Mouse (Mus musculus): ENCODE data around the gene Sufu. TPM values are rescaled to one million over a fixed set of nuclear protein-coding genes. Genes with fewer than 3 reads are reported as not detected.
A peak's percentile ranks its signal among the peaks of the same experiment; 100 is the strongest.

The Sufu gene
- polyA plus RNA-seq, 1 experiment = 15.0 TPM

DNA sequence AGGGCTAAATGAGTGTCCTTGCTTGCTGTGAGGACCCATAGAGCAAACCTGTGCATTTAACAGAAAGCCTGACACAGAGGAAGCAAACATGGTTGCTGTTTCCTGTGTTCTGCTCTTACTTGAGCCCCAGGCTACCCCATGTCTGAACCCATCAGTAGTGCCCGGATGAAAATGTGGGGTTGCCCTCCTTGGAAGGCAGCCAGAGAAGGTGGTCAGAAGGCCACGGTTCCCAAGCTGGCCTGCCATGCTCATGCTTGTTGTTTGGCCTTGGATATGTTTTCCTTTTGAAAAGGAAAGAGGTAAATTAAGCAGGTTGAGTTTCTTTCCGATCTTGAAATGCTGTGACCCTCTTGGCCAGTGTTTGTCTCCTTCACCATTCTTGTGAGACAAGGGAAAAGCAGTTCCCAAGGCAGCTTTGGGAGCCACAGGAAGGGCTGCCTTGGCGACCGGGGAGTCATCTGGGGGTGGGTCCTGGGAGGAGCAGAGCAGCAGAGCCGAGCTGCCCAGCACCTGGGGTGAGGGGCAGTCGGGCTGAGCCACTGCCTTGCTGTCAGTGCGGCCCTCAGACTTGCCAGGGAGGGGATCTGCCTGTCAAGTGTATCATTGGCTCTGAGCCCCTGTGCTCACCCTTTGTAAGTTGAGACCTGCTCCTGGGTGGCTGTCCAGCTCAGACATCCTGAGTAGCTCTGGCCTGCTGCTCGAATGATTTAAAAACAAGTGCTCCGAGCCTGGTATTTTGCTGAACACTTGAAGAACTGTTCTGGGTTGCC lies 74.8 kb downstream of the Sufu start:
- TF ChIP-seq CTCF (IDR thresholded peaks at IDR 0.05; ENCODE audit: borderline replicate concordance, insufficient read depth, low read depth, low read length) (no peak), POLR2A (IDR thresholded peaks at IDR 0.05; ENCODE audit: borderline replicate concordance, insufficient read depth, low read length) (no peak)
- WGBS = 36% methylated on average over 10 of the region's 10 CpGs
- Histone ChIP-seq H3K27me3 (ENCODE audit: control insufficient read depth, insufficient read depth, low read length) (no peaks in the 10 kb centered on the region), H3K4me1 (ENCODE audit: control insufficient read depth, insufficient read depth, low read length) (no peaks in the 10 kb centered on the region), H3K4me3 (replicated peaks; ENCODE audit: insufficient read depth, low read depth, low read length) (no peak overlapping the region), H3K27ac (ENCODE audit: insufficient read depth, low read length) (no peak overlapping the region)
- peak in 1 of 2 experiments; percentile 49 for DNase-seq

DNA sequence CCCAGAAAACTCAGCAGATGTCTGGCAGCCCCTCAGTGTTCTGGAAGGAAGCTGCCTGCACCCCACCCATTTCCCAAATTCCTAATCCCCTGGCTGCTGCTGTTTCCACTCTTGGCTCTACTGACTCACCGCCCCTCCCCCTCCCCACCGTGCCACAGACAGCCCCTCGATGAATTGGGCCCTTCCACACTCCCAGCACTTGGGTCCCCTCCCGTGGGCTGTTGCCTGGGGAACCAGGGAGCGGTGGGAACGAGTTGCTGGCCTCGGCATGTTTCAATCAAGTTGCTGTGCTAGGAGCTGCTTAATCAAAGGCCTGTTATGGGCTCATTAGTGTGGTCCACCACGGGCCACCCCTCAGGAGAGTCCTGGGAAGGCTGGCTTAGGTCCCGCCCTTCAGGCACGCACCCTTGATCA lies 80.7 kb downstream of the Sufu start:
- DNase-seq = no peak
- H3K27ac ChIP-seq (ENCODE audit: insufficient read depth, low read length) = no peak overlapping the region
- H3K4me1 ChIP-seq (ENCODE audit: control insufficient read depth, insufficient read depth, low read length) = peaks cover 4% of the 10 kb centered on the region
- H3K4me3 ChIP-seq (replicated peaks; ENCODE audit: insufficient read depth, low read depth, low read length) = no peak overlapping the region
- 44% methylated on average over 10 of the region's 10 CpGs for WGBS
- no peaks in the 10 kb centered on the region for H3K27me3 ChIP-seq (ENCODE audit: control insufficient read depth, insufficient read depth, low read length)
- TF ChIP-seq CTCF (IDR thresholded peaks at IDR 0.05; ENCODE audit: borderline replicate concordance, insufficient read depth, low read depth, low read length) = no peak
- TF ChIP-seq POLR2A (IDR thresholded peaks at IDR 0.05; ENCODE audit: borderline replicate concordance, insufficient read depth, low read length) = no peak

- no peak for DNase-seq
- peaks cover 12% of the 10 kb centered on the region for H3K4me1 ChIP-seq (ENCODE audit: control insufficient read depth, insufficient read depth, low read length)
- no peak overlapping the region for H3K4me3 ChIP-seq (replicated peaks; ENCODE audit: insufficient read depth, low read depth, low read length)
- H3K27ac ChIP-seq (ENCODE audit: insufficient read depth, low read length) = no peak overlapping the region; the same call in 1 of the 2 replicates
- H3K27me3 ChIP-seq (ENCODE audit: control insufficient read depth, insufficient read depth, low read length) = no peaks in the 10 kb centered on the region
- TF ChIP-seq CTCF (IDR thresholded peaks at IDR 0.05; ENCODE audit: borderline replicate concordance, insufficient read depth, low read depth, low read length) = no peak
- TF ChIP-seq POLR2A (IDR thresholded peaks at IDR 0.05; ENCODE audit: borderline replicate concordance, insufficient read depth, low read length) = no peak
- 48% methylated on average over 4 of the region's 4 CpGs for WGBS
These were observed 81.5 kb downstream of the Sufu start for GRCm38 (mm10) chr19:46478242-46478641.

DNA sequence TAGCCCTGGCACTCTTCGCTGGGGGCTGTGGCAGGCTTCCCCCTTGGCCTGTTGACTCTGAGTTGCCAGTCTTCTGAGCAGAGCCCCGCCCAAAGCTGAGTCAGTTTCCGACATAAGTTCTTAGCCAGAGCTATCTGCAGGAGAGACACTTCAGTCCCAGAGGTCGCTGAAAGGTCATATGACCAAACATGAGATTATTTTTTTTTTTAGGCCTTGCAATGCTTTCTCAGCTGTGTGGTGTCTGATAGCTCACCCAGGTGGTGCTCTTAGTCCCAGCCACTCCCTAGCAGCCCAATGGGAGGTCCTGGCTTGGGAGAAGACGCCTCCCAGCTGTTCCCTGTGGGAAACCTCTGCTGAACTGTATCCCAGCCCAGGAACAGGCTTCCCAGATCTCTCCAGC lies 82.1 kb downstream of the Sufu start:
- no peak overlapping the region for H3K4me3 ChIP-seq (replicated peaks; ENCODE audit: insufficient read depth, low read depth, low read length)
- no peaks in the 10 kb centered on the region for H3K27me3 ChIP-seq (ENCODE audit: control insufficient read depth, insufficient read depth, low read length)
- no peak overlapping the region; the same call in 1 of the 2 replicates for H3K27ac ChIP-seq (ENCODE audit: insufficient read depth, low read length)
- H3K4me1 ChIP-seq (ENCODE audit: control insufficient read depth, insufficient read depth, low read length) = peaks cover 17% of the 10 kb centered on the region
- TF ChIP-seq POLR2A (IDR thresholded peaks at IDR 0.05; ENCODE audit: borderline replicate concordance, insufficient read depth, low read length) = no peak
- no peak for TF ChIP-seq CTCF (IDR thresholded peaks at IDR 0.05; ENCODE audit: borderline replicate concordance, insufficient read depth, low read depth, low read length)
- DNase-seq = no peak
- WGBS = 78% methylated on average over 5 of the region's 5 CpGs

DNA sequence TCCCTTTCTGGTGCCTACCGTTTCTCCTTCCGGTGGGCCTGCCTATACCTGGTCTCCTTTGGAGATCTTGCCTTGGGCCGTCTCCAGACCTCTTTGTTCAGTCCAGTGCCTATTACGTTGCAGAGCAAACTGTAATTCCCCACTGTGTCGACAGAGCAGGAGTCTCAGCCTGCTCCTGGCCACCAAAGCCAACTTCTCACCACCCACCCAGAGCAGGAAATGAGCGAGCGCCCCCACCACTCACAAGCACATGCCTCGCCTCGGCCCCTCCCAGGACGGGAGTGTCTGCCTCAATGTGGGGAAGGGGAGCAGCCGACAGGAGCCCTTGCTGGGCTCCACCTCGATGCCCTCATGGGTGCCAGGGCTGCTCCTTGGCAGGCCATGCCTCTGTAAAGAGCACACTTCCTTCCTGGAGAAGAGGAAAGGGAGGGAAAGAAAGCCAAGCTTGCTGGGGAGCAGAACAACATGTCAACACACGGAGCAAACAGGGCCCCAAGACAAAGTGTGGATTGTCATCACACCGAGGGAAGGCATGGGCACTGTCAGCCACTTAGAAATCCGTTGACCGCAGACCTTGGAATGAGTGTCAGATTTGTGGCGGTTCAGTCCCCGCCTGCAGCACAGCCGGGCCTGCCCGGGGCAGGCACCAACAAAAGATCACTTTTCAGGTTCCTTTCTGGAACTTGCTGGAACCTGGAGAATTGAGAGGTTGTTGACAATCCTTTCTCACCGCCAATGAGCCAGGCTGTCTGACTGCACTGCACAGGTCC lies 82.8 kb downstream of the Sufu start:
- H3K27me3 ChIP-seq (ENCODE audit: control insufficient read depth, insufficient read depth, low read length) = no peaks in the 10 kb centered on the region
- no peak overlapping the region for H3K4me3 ChIP-seq (replicated peaks; ENCODE audit: insufficient read depth, low read depth, low read length)
- no peak for TF ChIP-seq CTCF (IDR thresholded peaks at IDR 0.05; ENCODE audit: borderline replicate concordance, insufficient read depth, low read depth, low read length)
- TF ChIP-seq POLR2A (IDR thresholded peaks at IDR 0.05; ENCODE audit: borderline replicate concordance, insufficient read depth, low read length) = no peak
- no peak for DNase-seq
- 59% methylated on average over 21 of the region's 21 CpGs for WGBS
- peaks cover 23% of the 10 kb centered on the region for H3K4me1 ChIP-seq (ENCODE audit: control insufficient read depth, insufficient read depth, low read length)
- 0 out of 2 replicates have a peak overlapping the region, but pooled peaks have one; percentile 8 for H3K27ac ChIP-seq (ENCODE audit: insufficient read depth, low read length)

DNA sequence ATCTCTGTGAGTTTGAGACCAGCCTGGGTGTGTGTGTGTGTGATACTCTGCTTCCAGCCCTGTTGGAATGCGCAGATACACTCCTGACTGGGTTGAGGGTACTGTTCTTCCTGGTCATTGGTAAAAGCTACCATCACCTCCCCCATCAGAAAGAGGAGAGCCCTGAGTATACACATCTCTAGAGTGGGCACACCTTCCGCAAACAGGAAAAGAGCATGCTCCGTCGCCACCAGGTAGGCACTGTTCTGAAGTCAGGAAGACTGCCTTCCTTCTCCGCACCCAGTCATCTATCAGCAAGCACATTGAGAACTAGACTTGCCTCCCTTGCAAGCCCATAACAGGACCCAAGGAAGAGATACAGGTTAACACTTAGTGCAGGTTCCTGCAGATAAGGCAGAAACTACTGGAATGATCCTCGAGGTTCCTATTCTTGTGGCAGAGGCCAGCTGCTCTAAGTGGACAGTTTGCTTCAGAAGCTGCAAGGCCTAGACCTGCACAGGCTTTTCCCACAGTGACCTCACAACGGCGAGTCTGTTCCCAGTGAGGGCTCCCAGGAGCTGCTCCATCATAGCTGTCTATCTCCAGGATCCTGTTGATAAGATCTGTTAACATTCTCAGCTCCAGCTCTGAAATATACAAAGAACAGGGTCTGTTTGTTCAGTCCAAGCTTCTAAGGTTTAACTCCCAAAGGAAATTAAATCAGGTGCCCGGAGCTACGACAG lies 84.1 kb downstream of the Sufu start:
- DNase-seq = no peak
- TF ChIP-seq CTCF (IDR thresholded peaks at IDR 0.05; ENCODE audit: borderline replicate concordance, insufficient read depth, low read depth, low read length) (no peak), POLR2A (IDR thresholded peaks at IDR 0.05; ENCODE audit: borderline replicate concordance, insufficient read depth, low read length) (no peak)
- Histone ChIP-seq H3K27ac (ENCODE audit: insufficient read depth, low read length) (no peak overlapping the region), H3K27me3 (ENCODE audit: control insufficient read depth, insufficient read depth, low read length) (no peaks in the 10 kb centered on the region), H3K4me3 (replicated peaks; ENCODE audit: insufficient read depth, low read depth, low read length) (no peak overlapping the region), H3K4me1 (ENCODE audit: control insufficient read depth, insufficient read depth, low read length) (peaks cover 27% of the 10 kb centered on the region)
- WGBS = 77% methylated on average over 10 of the region's 10 CpGs

- peaks cover 27% of the 10 kb centered on the region for H3K4me1 ChIP-seq (ENCODE audit: control insufficient read depth, insufficient read depth, low read length)
- H3K27ac ChIP-seq (ENCODE audit: insufficient read depth, low read length) = no peak overlapping the region
- H3K4me3 ChIP-seq (replicated peaks; ENCODE audit: insufficient read depth, low read depth, low read length) = no peak overlapping the region
- DNase-seq = no peak
- whole genome bisulfite sequencing = 55% methylated on average over 3 of the region's 3 CpGs
- no peak for TF ChIP-seq CTCF (IDR thresholded peaks at IDR 0.05; ENCODE audit: borderline replicate concordance, insufficient read depth, low read depth, low read length)
- TF ChIP-seq POLR2A (IDR thresholded peaks at IDR 0.05; ENCODE audit: borderline replicate concordance, insufficient read depth, low read length) = no peak
- no peaks in the 10 kb centered on the region for H3K27me3 ChIP-seq (ENCODE audit: control insufficient read depth, insufficient read depth, low read length)
These were observed 84.7 kb downstream of the Sufu start for GRCm38 (mm10) chr19:46481352-46481751.

All from cerebellum, adult 2 months (tissue).